14 mouse cellular contexts compared by ENCODE assay signal in the genomic region with DNA sequence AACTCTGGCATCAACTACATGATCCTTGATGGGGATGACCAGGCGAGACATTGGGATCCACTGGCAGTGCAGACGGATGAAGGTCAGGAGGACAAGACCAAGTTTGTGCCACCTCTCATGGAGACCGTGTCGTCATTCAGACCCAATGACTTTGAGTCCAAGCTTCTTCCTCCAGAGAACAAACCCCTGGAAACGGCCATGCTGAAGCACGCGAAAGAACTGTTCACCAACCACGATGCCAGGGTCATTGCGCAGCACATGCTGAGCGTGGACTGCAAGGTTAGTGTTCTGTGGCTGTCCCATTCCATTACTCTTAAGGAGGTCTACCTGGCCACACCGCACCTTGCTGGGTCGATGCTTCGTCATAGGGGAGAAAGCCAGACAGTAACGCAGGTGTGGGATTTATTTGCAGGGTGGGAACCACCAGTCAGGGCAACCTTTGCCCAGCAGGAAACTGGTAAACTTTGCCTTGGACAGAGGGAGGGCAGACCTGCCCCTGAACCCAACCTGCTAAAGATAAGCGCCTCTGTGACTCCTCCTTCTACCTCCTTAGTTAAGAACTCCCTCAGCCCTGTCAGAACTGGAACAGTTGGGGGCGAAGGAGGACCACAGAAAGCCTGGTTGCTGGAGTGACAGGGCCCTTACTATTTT.
DNase-seq lines count a peak whose midpoint lies in the region; ATAC-seq and TF ChIP-seq lines count a peak whose summit lies in the region.
"Had no signal": no experiment of that assay in that cellular context is flagged by ENCODE, and none has a peak within 500 bp of the region (broad histone marks: within the 10 kb centered on the region; RNA-seq: fewer than 3 reads in every experiment).

No protein-coding gene starts in this region.

- H3K27ac ChIP-seq in intestine, embryonic 14.5 days (ENCODE audit: low read depth), result peak overlapping the region; percentile 82
- H3K27ac ChIP-seq in liver, postnatal 0 days (ENCODE audit: low read depth), result peak overlapping the region; percentile 81
- H3K27ac ChIP-seq in layer of hippocampus, adult 2 months, result no peak overlapping the region
- H3K27ac ChIP-seq: heart, embryonic 15.5 days; neural tube, embryonic 13.5 days had no signal

- no peak overlapping the region for H3K9ac ChIP-seq in intestine, embryonic 14.5 days (ENCODE audit: low read length)
- no peak overlapping the region; the same call in 1 of the 2 replicates for H3K9ac ChIP-seq in liver, postnatal 0 days (replicated peaks)
- H3K9ac ChIP-seq: heart, embryonic 15.5 days; neural tube, embryonic 13.5 days had no signal

- peak overlapping the region; percentile 33 for H3K4me2 ChIP-seq in intestine, embryonic 14.5 days (ENCODE audit: low read length)
- H3K4me2 ChIP-seq in liver, postnatal 0 days (ENCODE audit: low read depth, low read length), result peak overlapping the region; percentile 44
- H3K4me2 ChIP-seq: heart, embryonic 15.5 days; neural tube, embryonic 13.5 days had no signal

- WGBS in intestine, embryonic 14.5 days, result 83% methylated on average over 16 of the region's 16 CpGs
- 63% methylated on average over 16 of the region's 16 CpGs for WGBS in liver, postnatal 0 days (ENCODE audit: insufficient replicate concordance)

- peaks cover 11% of the 10 kb centered on the region; the same call in 1 of the 2 replicates for H3K36me3 ChIP-seq in intestine, embryonic 14.5 days (ENCODE audit: control insufficient read depth, insufficient read depth, low read length)
- H3K36me3 ChIP-seq in liver, postnatal 0 days (replicated peaks; ENCODE audit: insufficient read depth, low read length), result peaks cover 5% of the 10 kb centered on the region; the same call in 1 of the 2 replicates
- H3K36me3 ChIP-seq: heart, embryonic 15.5 days; neural tube, embryonic 13.5 days had no signal

- H3K4me1 ChIP-seq in intestine, embryonic 14.5 days (replicated peaks; ENCODE audit: control insufficient read depth, insufficient read depth, low read length), result peaks cover 24% of the 10 kb centered on the region
- peaks cover 16% of the 10 kb centered on the region for H3K4me1 ChIP-seq in liver, postnatal 0 days (ENCODE audit: insufficient read depth)

- peak; percentile 63 for ATAC-seq in intestine, embryonic 14.5 days (replicated peaks; ENCODE audit: low FRiP score, low TSS enrichment, low read depth)
- ATAC-seq in liver, postnatal 0 days, result no peak

- no peak for TF ChIP-seq CTCF in liver, postnatal 0 days (IDR thresholded peaks at IDR 0.05; ENCODE audit: low read depth)
- TF ChIP-seq CTCF in layer of hippocampus, adult 2 months (conservative IDR thresholded peaks at IDR 0.05), result no peak

- TF ChIP-seq EP300 in liver, postnatal 0 days (IDR thresholded peaks at IDR 0.05; ENCODE audit: low read depth), result no peak

- H3K27me3 ChIP-seq in intestine, embryonic 14.5 days (replicated peaks; ENCODE audit: control insufficient read depth, insufficient read depth, low read length), result no peaks in the 10 kb centered on the region
- no peaks in the 10 kb centered on the region for H3K27me3 ChIP-seq in liver, postnatal 0 days (ENCODE audit: insufficient read depth, low read length)
- H3K27me3 ChIP-seq: heart, embryonic 15.5 days; neural tube, embryonic 13.5 days had no signal

- no peaks in the 10 kb centered on the region for H3K9me3 ChIP-seq in intestine, embryonic 14.5 days (ENCODE audit: control insufficient read depth, low read length)
- H3K9me3 ChIP-seq in liver, postnatal 0 days (ENCODE audit: low read length), result no peaks in the 10 kb centered on the region
- H3K9me3 ChIP-seq: heart, embryonic 15.5 days; neural tube, embryonic 13.5 days had no signal

- peak overlapping the region; percentile 13; the same call in 1 of the 2 replicates for H3K4me3 ChIP-seq in intestine, embryonic 14.5 days (ENCODE audit: low read depth, low read length)
- H3K4me3 ChIP-seq in liver, postnatal 0 days (ENCODE audit: low read depth, low read length), result no peak overlapping the region
- no peak overlapping the region for H3K4me3 ChIP-seq in layer of hippocampus, adult 2 months
- H3K4me3 ChIP-seq: heart, embryonic 15.5 days; neural tube, embryonic 13.5 days had no signal

- peak; percentile 85 for DNase-seq in heart, adult 11 months
- no peak for DNase-seq in heart, adult 18-20 months
- no peak for DNase-seq in intestine, embryonic 14.5 days (ENCODE audit: low spot score)
- DNase-seq in kidney, postnatal 25 days, result peak; percentile 21 to 71
- DNase-seq in liver, postnatal 0 days, result peak; percentile 24
- DNase-seq in layer of hippocampus, adult 2 months (ENCODE audit: low spot score in 2 of 2), result no peak
- DNase-seq in cerebellum, postnatal 4 days (ENCODE audit: low spot score in 2 of 2), result no peak
- DNase-seq in cerebellum, adult 18-20 months, result no peak
- DNase-seq: cerebellum, postnatal 36 days; gastrocnemius, postnatal 25 days; lung, postnatal 10 days; thymus, postnatal 25 days had no signal

Comparison
In these comparisons a context has a peak if more than half of its experiments do, and no peak if none do; other contexts are left out.
1. DNase-seq: peak in heart, adult 11 months (single experiment), kidney, postnatal 25 days (2 of 2) and liver, postnatal 0 days (single experiment); none in heart, adult 18-20 months (0 of 2), intestine, embryonic 14.5 days (single experiment), layer of hippocampus, adult 2 months (0 of 2), cerebellum, postnatal 4 days (0 of 2) and cerebellum, adult 18-20 months (0 of 2).